Mouse (Mus musculus) cerebellum, adult 9-11 months (tissue): ENCODE results near the gene Mphosph10.
A peak's percentile ranks its signal among the peaks of the same experiment; 100 is the strongest.

Experiments
- DNase-seq: peaks from one replicate; pipeline ENCODE4 v3.0.0; 2022

Gene Mphosph10

GRCm38 (mm10) chr7:64392122-64392818 is at the start of gene Mphosph10, which contains the start of gene Mcee:
Gene Mphosph10 (minus strand): TSS chr7:64392268.
Gene Mcee (plus strand): TSS chr7:64392607.
- peak; percentile 95 for DNase-seq

- no peak for DNase-seq
These were observed 48.5 kb upstream of the Mphosph10 start for GRCm38 (mm10) chr7:64440519-64440918.

DNA sequence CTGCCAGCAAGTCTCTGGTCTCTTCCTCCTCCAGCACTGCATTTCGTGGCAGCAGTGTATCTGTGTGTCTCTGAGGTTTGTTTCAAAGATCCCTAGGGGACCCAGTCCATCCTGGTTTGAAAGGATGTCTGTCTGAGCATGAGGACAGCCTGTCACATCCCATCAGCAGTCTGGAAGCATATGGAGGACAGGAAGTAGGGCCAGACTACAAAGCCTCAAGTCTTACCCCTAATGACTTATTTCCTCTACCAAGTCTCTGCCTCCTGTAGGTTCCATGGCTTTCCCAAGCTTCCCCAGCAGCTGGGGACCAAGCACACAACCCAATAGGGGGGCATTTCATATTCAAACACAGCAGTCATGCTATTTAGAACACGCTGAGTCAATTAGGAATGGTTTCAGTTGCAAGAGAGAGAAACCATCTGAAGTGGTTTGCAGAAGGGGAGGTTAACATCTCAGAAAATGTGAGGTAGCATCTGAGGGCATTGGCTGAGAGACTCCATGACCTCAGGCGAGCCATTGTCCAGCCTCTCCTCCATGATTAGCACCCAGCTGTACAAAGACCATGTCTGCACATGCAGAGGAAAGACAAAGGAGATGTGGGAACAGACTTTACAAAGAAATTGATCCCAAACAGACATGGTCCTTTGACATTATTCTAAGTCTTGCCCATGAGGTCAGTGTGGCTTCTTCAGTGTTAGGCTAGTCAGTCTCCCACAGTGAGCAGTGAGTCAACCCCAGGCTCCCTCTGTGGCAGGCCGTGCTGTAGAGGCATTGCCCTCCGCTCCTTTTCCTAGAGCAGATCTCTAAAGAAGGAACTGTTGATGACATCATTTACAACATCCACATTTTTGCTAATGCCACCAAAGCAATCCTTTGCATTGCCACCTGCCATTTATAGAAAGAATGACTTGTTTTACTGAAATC is 47.8 kb upstream of the Mphosph10 start:
- DNase-seq, result no peak

DNA sequence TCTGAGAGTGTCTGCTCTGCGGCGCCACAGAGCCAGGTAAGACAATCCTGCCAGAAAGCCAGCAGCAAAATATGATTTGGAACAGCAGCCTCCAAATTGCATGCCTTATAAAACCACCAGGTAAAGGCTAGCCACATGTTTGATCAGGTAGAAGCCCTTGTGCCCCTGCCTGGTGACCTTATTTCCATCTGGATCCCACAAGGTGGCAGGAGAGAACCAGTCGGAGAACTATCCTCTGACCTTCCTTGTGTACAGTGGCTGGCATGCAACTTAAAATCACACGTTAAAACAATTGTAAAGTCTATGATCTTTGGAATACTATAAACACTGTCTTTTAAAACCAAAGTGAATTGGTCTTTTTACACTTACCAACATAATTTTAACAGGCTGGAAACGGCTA is 32.8 kb upstream of the Mphosph10 start:
- peak; percentile 58 for DNase-seq

DNA sequence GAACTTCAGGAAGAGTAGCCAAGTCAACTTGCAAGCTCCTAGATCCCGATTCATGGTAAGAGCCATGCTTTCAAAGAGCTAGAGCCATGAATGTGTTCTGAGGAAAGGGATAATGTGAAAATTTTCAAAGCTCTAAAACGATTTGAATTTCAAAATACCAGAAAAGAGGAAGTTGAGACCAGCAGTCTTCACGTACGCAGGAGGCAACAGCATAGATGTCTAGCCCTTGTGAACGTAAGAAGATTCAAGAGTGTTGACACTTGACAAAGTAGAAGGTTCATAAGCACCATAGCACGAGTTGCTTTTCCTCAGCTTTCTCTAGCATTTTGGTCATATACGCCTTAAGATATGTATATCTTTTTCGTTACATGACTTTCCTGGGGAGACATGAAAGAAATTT is 11.9 kb upstream of the Mphosph10 start:
- no peak for DNase-seq

- no peak for DNase-seq
These were observed 10.4 kb upstream of the Mphosph10 start for GRCm38 (mm10) chr7:64402452-64402851.

DNA sequence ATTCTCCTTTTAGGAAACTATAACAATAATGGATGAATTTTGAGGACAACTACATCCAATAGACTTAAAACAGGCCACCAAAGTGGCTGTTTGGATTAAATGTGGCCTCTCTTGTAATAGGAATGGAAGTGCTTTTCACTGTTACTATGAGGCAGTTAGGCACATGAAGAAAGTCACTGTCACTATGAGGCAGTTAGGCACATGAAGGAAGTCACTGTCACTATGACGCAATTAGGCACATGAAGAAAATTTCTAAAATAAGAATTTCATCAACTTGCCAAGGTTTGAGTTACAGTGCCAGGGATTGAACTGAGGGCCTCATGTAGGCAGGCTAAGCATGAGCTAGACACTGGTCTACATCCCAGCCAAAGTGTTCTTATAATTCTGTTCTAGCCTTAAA is 8.7 kb upstream of the Mphosph10 start:
- DNase-seq, result no peak

DNA sequence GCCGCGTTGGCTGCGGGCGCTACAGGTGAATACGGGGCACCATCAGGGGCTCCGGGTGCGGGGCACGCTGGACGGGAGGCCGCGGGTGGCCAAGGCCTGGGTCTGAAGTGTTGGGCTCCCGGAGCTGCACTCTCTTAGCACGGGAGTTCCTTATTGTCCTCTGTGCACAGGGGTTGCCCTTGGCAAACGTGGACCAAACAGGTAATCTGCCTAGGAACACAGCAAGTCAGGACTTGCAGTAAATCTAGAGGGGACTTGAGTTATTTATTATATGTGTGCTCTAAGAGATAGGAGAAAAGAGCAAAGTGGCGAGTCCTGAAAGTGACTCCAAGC is 717 bp upstream of the Mphosph10 start:
- no peak for DNase-seq

GRCm38 (mm10) chr7:64391479-64391878 is 589 bp downstream of the Mphosph10 start:
- peak; percentile 49 for DNase-seq

GRCm38 (mm10) chr7:64373830-64374562 is 18.1 kb downstream of the Mphosph10 start, which contains the start of gene Fan1:
Gene Fan1 (minus strand): TSS chr7:64374095.
- peak; percentile 86 for DNase-seq

GRCm38 (mm10) chr7:64373147-64373829 is 18.8 kb downstream of the Mphosph10 start:
- no peak for DNase-seq

DNA sequence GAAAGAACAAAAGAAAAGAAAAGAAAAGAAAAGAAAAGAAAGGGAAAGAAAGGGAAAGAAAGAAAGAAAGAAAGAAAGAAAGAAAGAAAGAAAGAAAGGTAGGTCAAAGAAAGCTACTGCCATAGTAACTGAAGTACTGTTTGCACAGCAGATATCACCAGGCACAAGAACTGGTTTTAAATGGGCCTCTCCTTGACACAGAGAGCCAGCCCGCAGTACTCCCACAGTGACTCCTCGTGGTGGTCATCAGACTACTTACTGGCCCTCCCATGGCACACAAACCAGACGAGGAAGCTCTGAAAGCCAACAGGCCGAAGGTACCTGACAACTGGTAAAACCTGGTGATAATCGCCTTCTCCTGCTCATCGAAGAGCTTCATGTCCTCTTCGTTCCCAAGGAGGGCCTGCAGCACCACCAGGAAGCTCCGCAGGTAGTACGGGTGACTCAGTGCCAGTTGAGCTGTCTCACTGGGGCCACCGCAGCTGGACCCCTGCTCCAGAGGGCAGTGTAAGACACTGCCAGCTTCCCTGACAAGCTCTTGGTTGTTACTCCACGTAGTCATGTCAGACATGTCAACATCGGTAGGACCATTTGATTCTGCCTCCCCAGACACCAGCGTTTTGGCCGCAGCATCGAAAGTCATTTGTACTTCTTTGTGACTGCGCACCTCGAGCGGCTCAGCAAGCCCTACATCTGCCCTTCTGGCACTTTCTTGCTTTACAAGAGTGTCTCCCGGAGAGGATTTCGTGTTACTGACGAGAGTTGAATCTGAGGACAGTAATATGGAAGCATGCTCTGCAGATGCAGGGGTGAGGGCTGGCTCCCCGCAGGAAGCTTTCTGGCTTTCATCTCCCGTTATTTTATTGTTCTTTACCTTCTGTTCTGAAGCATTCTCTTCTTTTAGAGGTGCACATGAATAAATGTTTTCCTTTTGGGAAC is 19.9 kb downstream of the Mphosph10 start:
- no peak for DNase-seq

GRCm38 (mm10) chr7:64369841-64370240 is 22.2 kb downstream of the Mphosph10 start:
- DNase-seq, result no peak

GRCm38 (mm10) chr7:64365863-64366262 is 26.2 kb downstream of the Mphosph10 start:
- DNase-seq, result no peak

DNA sequence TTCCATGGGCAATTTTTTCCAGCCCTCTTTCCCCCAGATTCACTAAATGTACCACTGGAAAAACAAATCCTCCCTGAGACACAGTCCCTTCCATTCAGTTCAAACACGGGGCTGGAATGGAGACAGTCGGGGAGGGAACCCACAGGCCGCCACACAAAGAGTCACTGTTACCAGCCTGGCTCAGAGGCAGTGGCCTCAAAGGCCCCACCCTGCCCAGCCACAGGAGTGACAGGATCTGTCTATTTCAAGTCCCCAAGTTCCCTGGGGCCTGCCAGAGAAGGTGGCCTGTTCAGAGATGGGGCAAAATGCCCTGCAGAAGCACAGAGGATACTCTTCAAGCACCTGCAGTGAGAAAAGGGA is 31.5 kb downstream of the Mphosph10 start:
- no peak for DNase-seq

DNA sequence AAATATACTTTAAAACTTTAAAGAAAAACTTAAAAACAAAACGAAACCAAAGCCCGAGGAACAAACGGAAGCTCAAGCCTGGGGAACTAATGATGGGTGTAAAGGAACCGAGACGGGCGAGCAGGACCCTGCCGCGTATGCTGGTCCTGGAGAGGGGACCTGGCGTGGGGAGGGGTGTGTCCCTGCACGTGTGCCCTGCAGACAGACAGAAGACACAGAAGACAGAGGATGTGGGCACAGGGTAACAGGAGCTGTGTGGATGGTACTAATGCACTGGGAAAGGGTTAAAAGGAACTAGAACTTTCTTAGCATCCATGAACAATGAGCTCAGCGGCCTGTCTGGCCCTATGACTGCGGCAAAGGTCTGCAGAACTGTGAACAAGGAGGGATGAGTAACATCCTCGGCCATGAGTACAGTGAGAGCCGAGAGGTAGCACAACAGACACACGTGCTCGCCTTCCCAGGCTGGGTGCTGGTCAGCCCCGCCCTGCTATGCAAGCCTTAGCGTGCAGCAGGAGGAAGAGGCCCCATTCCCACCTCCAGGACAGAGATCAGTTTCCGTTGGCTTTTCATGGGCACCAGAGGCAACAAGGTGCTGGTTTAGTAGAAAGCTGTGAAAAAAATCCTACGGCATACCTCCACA is 32.0 kb downstream of the Mphosph10 start:
- DNase-seq, result no peak

GRCm38 (mm10) chr7:64358666-64359065 is 33.4 kb downstream of the Mphosph10 start:
- no peak for DNase-seq

- peak; percentile 52 for DNase-seq
These were observed 34.7 kb downstream of the Mphosph10 start for GRCm38 (mm10) chr7:64357405-64357804.

GRCm38 (mm10) chr7:64356661-64357060 is 35.4 kb downstream of the Mphosph10 start:
- no peak for DNase-seq

- DNase-seq, result no peak
These were observed 37.9 kb downstream of the Mphosph10 start for GRCm38 (mm10) chr7:64354206-64354605.

- peak; percentile 81 for DNase-seq
These were observed 41.0 kb downstream of the Mphosph10 start for GRCm38 (mm10) chr7:64351087-64351486.
